Mouse (Mus musculus): ENCODE measurements around the gene Ptprc.
A peak's percentile ranks its signal among the peaks of the same experiment; 100 is the strongest.

Ptprc gene

DNA sequence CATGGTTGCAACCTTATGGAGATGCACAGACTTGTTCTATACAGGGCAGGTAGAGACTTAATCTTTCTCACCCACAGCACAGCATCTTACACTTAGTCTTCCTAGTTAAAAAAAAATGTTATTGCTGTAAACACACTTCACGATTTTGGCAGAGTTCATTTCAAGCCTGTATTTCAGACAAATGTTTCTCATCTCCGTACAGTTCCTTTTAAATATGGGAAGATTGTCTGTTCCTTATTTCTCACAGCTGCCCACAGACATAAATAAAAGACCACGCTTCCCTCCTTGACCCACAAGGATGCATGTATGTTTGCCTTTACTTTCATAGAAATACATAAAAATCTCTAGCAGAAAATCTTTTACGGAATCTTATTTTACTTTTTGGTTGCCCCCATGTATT is 22.4 kb downstream of the Ptprc start:
- no peak for DNase-seq (ENCODE audit: low read depth in 2 of 2, low spot score in 2 of 2)

DNA sequence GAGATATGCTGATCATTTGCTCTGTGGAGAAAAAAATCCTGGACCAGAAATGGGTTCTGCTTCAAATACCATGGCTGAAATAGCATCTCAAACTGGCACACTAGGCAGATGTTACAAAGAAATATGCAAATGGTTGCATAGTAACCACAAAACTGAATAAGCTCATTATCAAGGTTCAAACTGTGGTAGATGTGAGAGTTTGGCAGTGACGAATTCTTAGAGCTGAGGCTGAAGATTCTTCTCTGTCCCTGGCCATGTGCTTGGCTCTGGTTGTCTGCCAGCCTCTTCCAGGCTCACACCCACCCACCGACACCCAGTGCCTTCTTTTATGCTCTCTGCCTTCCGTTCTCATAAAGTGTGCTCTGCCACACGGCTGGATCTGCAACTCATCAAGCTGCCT is 26.7 kb downstream of the Ptprc start:
- DNase-seq (ENCODE audit: low read depth in 2 of 2, low spot score in 2 of 2) = no peak

DNA sequence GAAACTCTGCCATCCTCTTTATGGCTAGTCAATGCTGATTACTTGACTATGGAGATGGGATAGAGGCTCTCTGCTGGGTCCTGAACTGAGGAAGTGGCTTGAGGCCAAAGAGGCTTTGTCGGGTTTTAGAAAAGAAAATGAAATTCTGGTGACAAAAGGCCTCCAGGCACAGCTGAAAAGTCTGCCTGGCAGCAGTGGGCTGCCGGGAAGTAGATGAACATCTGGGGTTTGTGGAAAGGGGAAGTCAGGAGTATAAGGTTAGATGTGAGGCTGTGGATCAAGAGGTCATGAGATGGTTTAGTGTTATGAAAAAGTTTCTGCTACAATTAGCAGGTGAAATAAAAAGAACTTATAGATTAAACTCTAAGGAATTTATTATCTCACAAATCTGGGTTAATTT is 29.9 kb downstream of the Ptprc start:
- DNase-seq (ENCODE audit: low read depth in 2 of 2, low spot score in 2 of 2) = no peak

DNA sequence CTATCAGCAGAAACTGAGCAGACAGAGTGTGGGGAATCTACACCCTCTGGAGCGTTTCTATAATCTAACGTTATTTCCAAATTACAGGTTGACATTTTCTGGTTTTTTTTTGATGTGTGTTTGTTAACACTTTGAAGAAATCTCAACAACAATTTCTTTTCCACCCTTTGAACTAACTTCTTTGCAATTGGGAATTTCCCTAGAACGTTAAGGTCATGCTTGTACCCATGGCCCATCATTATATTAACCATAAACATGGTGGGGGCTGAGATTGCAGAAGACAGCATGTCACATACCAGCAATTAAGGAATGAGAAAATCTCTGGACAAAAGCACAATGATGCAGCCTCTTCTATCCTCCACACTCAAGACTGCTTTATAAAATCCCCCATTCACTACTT is 30.4 kb downstream of the Ptprc start:
- no peak for DNase-seq (ENCODE audit: low read depth in 2 of 2, low spot score in 2 of 2)

DNA sequence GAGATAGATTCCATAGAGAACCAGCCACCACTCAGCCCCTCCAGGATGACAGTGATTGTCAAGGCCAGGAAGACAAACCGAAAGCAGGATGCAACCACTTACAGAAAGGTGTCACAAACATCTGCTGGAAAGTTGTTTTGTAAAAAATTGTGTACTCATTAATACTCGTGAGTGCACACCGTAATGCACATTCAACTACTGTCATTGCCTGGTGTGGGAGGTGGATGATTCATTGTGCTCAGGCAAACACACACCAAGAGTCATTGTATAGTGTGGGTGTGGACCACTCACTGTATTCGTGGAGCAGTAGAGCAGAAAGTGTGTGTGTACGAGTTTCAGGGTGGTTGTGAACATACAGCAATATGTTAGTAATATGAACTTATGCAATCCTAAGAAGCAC is 31.1 kb downstream of the Ptprc start:
- DNase-seq (ENCODE audit: low read depth in 2 of 2, low spot score in 2 of 2) = no peak

DNA sequence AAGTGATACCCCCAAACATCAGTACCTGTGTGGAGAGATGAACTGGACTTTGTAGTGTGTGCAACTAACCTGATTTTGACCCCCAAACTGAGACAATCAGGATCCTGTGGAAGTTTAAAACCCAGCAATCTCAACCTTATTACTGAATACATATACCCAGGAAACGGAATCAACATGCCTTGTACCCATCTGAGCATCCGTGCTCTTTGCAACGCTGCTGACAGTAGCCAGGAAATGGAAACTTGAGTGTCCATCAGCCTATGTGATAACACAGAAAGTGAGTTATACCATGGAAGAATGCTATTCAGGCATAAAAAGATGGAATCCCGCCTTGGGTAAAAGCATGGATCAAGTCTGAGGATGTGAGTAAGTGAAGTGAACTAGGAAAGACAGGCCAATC is 34.7 kb downstream of the Ptprc start:
- no peak for DNase-seq (ENCODE audit: low read depth in 2 of 2, low spot score in 2 of 2)

DNA sequence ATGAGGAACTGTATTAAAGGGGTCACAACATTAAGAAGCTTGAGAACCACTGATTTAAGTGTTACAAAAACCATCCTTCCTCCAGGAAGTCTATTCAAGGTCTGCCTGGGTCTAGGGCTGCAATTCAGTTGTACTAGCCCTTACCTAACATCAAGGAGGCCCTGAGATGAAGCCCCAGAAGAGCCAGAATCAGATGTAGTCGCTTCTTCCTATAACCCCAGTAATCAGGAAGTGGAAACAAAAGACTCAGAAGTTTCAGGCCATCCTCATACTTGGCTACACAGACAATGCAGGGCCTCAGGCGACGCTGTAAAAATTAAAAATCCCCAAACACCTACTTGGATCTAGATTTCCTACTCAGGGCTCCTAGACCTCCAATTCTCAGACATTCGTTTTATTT is 37.8 kb downstream of the Ptprc start:
- DNase-seq (ENCODE audit: low read depth in 2 of 2, low spot score in 2 of 2) = no peak

DNA sequence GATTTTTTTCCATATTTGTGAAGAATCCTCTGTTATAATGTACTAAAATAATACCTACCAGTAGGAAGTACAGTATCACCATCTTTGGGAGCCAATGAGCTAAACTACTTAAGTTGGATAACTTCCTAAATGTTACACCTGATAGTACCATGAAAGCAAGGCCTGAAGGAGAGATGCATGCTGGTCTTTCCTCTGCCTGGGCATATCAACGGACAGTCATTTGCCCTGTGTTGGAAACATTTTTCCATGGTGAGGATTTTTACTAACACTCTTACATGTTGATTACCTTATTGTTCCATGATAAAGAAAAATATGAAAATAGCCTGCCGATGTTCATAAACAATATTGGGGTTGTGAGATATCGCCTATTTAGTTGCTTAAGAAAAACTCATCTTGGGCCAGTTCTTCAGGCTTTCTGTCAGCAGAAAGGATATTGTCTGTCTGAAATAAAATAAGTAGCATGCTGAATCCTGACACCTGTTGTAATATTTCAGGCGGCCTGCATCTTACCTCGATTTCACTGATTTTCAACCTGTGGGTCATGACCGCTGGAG is 38.4 kb downstream of the Ptprc start:
- no peak for DNase-seq (ENCODE audit: low read depth in 2 of 2, low spot score in 2 of 2)

DNA sequence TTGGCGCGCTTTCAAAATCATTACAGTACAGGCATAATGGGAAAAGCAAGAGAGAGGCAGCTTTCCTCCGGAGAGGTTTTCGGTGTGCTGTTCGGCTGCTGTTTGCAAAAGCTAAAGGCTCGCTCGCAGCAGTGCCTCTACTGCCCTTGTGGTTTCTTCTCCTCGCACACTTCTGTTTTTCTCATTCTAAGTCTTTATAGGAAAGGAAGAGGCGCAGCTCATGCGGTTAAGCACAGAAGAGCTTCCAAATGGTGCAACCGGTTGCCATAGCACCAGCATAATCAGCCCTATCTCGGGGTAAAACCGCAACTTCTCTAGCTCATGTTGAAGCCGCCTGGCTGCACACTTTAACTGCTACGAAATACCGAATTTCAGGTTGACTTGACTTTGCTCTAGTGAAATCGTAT is 39.1 kb downstream of the Ptprc start:
- peak; percentile 83 to 85 for DNase-seq (ENCODE audit: low read depth in 2 of 2, low spot score in 2 of 2)

DNA sequence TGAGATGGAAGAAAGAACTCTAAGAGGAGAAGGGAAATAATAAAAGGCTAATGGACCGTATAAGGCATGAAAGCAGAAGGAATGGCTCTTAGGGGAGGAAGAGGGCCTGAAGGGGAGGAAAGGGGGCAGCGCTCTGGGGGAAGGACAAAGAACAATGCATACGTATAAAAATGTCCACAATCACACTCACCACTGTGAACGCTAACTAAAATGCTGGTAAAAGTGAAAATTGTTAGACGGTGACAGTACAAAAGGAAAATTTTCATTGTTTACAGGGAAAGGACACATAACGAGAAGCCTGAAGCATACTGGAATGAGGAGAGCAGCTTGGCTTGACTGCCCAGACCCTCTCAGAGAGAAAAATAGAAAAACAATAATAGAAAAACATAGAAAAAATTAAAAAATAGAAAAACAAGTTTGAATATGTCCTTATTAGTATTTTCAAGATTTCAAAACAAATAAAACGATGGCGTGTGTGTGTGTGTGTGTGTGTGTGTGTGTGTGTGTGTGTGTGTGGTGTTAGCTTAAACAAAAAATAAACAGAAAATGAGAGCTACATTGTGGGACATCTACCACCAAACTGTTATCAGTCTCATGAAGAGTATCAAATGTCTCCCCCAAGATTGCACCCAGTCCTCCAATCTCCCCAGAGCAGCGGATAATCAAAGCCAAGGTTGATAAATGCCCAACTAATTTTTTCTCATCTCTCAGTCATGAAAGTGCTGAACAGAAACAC is 39.7 kb downstream of the Ptprc start:
- no peak for DNase-seq (ENCODE audit: low read depth in 2 of 2, low spot score in 2 of 2)

DNA sequence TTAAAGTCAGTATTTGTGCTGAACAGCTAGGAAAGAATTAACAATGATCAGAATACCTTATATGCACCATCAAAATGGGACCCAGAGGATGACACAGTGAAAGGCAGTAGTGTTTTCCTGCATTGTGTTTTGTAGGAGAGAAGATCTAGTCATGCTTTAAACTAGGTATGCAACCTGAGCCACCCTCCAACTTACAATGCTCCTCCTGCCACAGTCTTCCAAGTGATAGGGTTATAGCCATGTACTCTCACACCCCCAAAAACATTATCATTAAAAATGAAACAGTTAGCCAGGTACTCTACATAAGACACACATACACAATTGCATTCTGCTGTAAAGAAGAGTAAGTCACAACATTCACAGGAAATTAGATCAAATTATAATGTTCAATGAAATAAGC is 40.4 kb downstream of the Ptprc start:
- DNase-seq (ENCODE audit: low read depth in 2 of 2, low spot score in 2 of 2) = no peak

DNA sequence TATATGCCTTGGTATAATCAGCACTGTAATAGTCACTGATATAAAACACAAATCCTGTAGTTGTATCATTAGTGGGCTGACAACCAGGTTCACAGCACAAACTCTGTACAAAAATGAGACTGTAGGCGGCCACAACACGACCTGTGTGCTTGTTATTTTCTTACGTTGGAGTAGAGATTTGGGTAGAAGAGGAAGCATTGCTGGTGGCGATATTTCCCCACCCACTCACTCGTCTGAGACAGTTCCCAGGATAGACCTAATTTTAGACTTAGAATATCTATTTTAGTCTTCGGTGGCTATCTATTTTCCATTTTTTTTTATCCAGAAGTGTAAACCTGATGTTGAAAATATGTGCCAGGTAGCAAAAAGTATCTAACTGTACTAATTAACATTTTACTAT is 41.2 kb downstream of the Ptprc start:
- DNase-seq (ENCODE audit: low read depth in 2 of 2, low spot score in 2 of 2) = no peak

DNA sequence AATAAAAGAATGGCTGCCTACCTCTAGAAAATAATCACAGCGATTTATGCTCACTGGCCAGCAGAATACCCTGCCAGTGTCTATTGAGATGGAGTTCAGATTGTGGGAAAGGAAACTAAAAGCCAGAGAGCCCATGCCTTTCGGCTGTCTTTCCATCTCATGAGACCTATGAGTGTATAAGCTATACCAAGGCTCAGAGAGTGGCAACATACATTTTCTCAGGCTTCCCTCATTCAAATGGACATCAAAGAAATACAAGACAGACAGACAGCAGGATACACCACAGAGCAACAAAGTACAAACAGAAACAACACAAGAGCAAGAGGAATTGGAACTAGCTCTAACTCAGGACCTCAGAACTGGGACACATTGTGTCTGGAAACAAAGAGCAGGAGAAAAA is 43.8 kb downstream of the Ptprc start:
- DNase-seq (ENCODE audit: low read depth in 2 of 2, low spot score in 2 of 2) = no peak

DNA sequence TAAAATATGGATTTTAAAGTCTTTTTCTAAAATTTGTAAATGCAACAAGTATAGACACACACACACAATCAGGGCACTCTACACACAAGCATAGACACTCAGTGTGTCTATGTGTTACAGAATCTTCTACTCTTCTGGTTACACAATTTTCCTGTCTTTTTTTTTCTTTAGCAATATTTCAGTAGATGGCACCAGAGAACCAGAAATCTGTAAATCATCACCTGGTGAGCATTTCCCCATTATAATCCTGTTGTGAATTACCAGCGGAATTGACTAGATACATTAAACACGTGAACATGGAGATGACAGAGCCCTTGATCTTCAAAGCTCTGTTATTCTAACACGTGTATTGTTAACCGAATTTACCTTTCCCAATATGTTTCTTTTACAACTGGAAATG is 45.4 kb downstream of the Ptprc start:
- peak in 1 of 2 experiments; percentile 52 for DNase-seq (ENCODE audit: low read depth in 2 of 2, low spot score in 2 of 2)

DNA sequence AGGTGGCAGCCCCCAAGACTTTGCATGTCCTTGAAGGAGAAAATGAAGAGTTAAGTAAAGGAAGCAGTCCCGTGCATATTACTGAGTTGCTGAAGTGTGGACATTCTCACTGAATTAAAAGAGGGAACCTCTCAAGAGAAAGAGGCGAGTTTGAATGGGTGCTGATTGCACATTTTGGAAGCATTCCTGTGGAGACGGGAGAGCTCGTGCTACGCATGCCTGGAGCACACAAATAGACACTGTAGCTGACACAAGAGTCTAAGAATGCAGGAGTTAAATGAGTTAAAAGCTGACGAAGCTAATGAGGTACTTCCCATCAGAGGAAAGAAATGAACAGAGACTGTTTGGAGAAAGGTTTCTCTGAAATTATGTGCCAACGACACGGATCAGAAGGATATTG is 48.7 kb downstream of the Ptprc start:
- DNase-seq (ENCODE audit: low read depth in 2 of 2, low spot score in 2 of 2) = no peak

DNA sequence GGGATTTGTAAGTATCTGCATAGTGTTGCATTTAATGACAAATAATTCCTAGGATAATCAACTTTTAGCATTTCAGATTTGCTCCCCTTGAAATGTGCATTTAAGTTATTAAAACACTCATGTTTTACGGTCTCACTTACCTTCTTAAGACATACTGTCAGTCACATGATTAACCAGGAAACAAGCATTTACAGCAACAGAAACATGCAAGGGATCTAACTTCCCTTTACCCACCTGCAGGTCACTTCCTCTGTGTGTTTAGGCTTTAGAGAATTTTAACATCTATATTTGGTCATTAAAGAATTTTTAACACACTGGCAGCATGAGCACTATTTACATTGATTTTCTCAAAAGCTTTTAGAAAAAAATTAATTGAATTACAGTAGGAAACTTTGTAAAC is 50.2 kb downstream of the Ptprc start:
- DNase-seq (ENCODE audit: low read depth in 2 of 2, low spot score in 2 of 2) = no peak

DNA sequence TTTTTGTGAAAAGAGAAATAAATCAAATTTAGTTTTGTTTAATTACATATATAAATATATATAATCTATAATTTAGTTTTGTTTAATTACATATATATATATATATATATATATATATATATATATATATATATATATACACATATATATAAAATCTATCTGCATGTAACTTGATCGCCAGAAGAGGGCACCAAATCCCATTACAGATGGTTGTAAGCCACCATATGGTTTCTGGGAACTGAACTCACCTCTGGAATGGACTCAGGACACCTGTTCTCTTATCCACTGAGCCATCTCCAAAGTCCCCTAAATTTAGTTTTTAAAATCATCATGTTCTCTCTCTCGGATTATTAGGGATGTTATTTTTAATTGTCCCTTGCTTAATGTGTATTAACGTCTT is 51.6 kb downstream of the Ptprc start:
- peak in 1 of 2 experiments; percentile 52 for DNase-seq (ENCODE audit: low read depth in 2 of 2, low spot score in 2 of 2)

DNA sequence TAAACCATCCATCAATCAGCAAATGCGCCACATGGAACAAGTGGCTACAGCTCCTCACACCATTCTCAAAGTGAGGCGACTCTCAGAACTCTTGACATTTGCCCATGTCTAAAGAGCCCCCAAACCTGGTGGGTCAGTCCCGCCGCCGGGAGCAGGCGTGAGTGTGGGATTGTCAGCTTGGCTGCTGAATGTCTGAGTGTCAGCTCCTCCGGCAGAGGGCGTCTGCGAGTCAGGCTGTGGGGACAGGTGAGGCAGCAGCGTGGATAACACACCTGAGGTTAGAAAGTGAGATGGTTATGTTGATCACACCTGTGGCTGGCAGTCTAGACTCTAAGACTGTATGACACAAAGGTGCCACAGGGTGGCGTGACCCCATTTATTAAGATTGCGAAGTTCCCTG is 55.6 kb downstream of the Ptprc start:
- no peak for DNase-seq (ENCODE audit: low read depth in 2 of 2, low spot score in 2 of 2)

DNA sequence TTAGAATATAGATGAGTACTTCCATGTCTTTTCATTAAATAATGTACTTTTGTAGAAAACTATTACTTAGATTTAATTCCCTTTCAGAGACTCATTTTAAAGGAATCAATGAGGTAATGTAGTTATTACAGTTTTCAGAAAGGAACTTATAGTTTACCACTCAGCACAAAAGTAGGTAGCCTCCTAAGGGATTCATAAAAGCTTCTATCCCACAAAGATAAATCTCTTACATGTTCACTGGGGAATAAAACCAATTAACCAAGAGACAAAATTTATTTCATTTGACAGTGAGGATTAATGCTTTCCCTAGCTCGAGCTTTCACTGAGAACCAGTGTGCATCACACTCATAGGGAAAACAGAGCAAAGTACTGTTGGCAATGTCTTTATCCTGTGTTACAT is 82.3 kb downstream of the Ptprc start:
- DNase-seq (ENCODE audit: low read depth in 2 of 2, low spot score in 2 of 2) = no peak

DNA sequence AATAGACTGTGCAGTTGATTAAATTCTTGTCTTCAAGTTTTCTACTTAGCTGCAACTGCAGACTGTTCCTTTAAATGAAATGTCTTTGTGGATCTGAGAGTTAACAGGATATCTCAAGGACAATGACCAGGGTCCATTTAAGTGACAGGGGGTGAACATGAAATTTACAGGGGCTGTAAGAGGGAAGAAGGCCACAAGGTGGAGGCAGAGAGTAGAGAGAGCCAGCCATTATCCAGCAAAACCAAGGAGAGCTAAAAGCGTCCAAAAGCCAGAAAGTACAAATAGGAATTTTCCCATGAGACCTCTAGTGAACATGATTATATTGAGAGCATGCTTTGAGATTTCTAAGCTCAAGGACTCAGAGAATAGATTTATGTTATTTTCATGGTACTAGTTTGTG is 89.7 kb downstream of the Ptprc start:
- peak in 1 of 2 experiments; percentile 9 for DNase-seq (ENCODE audit: low read depth in 2 of 2, low spot score in 2 of 2)

DNA sequence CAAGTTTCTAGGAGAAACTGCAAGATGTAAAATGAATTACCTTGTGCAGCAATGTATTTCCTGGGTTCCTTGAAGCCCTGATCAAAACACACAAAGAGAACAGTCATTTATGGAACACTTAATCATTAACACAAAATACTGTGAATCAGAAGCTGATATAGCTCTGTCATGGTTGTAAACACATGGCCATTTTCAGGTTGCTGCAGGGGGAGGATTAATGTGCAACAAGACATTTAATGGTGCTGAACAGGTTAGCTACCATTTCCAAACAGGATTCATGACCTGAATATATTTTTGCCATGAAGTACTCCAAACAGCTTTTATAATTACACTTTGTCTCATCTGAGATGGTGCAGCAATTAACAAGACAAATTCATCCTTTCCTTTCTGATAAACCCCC is 91.8 kb downstream of the Ptprc start:
- DNase-seq (ENCODE audit: low read depth in 2 of 2, low spot score in 2 of 2) = no peak

DNA sequence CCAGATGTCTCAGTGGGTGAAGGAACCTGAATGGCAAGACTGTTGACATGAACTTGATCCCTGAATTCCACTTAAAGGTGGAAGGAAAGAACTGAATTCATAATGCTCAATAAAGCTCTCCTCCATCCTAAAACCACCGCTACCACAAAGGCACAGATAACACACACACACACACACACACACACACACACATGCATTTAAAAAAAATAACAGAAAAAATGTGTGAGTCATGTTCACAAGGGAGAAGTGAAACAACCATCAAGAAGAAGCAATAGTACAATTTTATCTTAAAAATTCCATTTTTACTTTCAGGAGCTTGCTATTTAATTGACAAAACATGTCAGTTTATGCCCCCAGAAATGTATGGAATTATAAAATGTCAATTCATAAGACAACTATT is 95.2 kb downstream of the Ptprc start:
- DNase-seq (ENCODE audit: low read depth in 2 of 2, low spot score in 2 of 2) = no peak

DNA sequence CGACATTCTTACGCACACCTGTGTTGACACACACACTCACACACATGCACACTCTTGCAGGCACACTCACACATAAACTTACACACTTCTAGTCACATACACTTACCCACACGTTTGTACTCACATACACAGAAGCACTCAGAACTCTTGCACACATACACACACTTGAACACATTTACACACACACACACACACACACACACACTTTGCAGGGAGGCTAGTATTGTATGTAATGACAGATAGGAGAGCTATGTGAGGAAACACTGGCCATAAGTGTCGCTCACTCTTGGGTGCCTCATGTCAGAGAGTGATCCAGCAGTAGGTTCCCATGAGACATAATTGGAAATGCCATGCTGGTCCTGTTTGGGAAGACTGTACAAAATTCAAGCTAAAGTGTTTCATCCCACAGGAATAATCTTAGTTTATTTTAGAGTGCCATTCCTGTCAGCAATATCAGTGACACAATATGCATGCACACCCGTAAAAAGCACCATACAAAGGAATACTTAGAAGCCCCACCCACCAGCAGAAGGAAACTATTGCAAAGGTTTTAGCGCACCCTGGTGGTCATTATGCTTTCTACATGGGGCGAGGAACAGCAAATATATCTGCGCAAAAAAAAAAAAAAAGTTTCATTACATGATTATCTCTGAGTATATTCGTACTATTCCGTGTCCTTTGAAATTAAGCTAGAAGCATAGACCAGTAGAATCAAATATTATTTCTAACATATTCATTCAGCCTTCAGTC is 131.1 kb downstream of the Ptprc start:
- DNase-seq (ENCODE audit: low read depth in 2 of 2, low spot score in 2 of 2) = peak; percentile 61 to 78

Measured in CD8-positive naive resting alpha-beta T cell, adult 2 months (primary cell).